Mouse (Mus musculus): ENCODE measurements around the gene Gm20518. TPM values are rescaled to one million over a fixed set of nuclear protein-coding genes. Genes with fewer than 3 reads are reported as not detected.
A peak's percentile ranks its signal among the peaks of the same experiment; 100 is the strongest.

Gene Gm20518
- total and polyA plus RNA-seq, 3 experiments, result 0.35 to 0.53 TPM; not detected in 1

- H3K9me3 ChIP-seq (replicated peaks; ENCODE audit: insufficient read depth, low read length), result no peaks in the 10 kb centered on the region
- H3K9ac ChIP-seq (ENCODE audit: control insufficient read depth, low read depth, low read length, poor library complexity, severe bottlenecking), result no peak overlapping the region
- H3K4me3 ChIP-seq (ENCODE audit: control insufficient read depth in 1 of 2, insufficient read depth in 1 of 2, low read depth in 2 of 2, low read length in 2 of 2), result no peak overlapping the region
- TF ChIP-seq NELFE (IDR thresholded peaks at IDR 0.05; ENCODE audit: low read depth, low read length) (no peak), NRF1 (IDR thresholded peaks at IDR 0.05; ENCODE audit: insufficient read depth, low read depth, low read length, poor library complexity, severe bottlenecking) (no peak), EP300 (IDR thresholded peaks at IDR 0.05; ENCODE audit: low read depth in 1 of 2, low read length in 2 of 2) (peak; percentile 81 to 90), BHLHE40 (IDR thresholded peaks at IDR 0.05; ENCODE audit: borderline replicate concordance, low read depth, low read length) (peak; percentile 64; the same call in 1 of the 2 replicates), USF2 (IDR thresholded peaks at IDR 0.05; ENCODE audit: borderline replicate concordance in 1 of 2, insufficient read depth in 1 of 2, low read depth in 1 of 2, low read length in 2 of 2) (no peak), USF1 (IDR thresholded peaks at IDR 0.05; ENCODE audit: low read depth, low read length) (no peak), SIN3A (IDR thresholded peaks at IDR 0.05; ENCODE audit: low read length) (no peak), CHD2 (IDR thresholded peaks at IDR 0.05; ENCODE audit: low read length) (no peak), CTCF (IDR thresholded peaks at IDR 0.05 in 2 of 3, conservative IDR thresholded peaks at IDR 0.05 in 1 of 3; ENCODE audit: control insufficient read depth in 1 of 3, insufficient read depth in 1 of 3, low read depth in 2 of 3, low read length in 3 of 3, poor library complexity in 1 of 3, severe bottlenecking in 1 of 3) (no peak), KAT2A (conservative IDR thresholded peaks at IDR 0.05; ENCODE audit: low read depth, low read length) (no peak), JUND (IDR thresholded peaks at IDR 0.05; ENCODE audit: low read depth, low read length) (no peak), ELF1 (IDR thresholded peaks at IDR 0.05; ENCODE audit: low read depth, low read length) (no peak), CHD1 (IDR thresholded peaks at IDR 0.05; ENCODE audit: low read depth, low read length) (no peak), ZNF384 (IDR thresholded peaks at IDR 0.05; ENCODE audit: low read depth, low read length) (no peak), MXI1 (IDR thresholded peaks at IDR 0.05; ENCODE audit: low read depth, low read length) (peak; percentile 64; the same call in 1 of the 2 replicates), TCF12 (IDR thresholded peaks at IDR 0.05; ENCODE audit: low read depth, low read length) (peak; percentile 95), TBP (IDR thresholded peaks at IDR 0.05; ENCODE audit: low read depth, low read length) (0 out of 2 replicates have a peak, but pooled peaks have one; percentile 31), MAFK (IDR thresholded peaks at IDR 0.05; ENCODE audit: borderline replicate concordance, low read depth, low read length) (peak; percentile 55; the same call in 1 of the 2 replicates), TAL1 (IDR thresholded peaks at IDR 0.05; ENCODE audit: low read length) (peak; percentile 78), SMC3 (IDR thresholded peaks at IDR 0.05; ENCODE audit: low read depth, low read length) (no peak; the same call in 1 of the 2 replicates), RCOR1 (IDR thresholded peaks at IDR 0.05; ENCODE audit: low read depth, low read length) (peak; percentile 100), GATA1 (IDR thresholded peaks at IDR 0.05; ENCODE audit: low read depth, low read length) (peak; percentile 92), ETS1 (IDR thresholded peaks at IDR 0.05; ENCODE audit: low read depth, low read length) (peak; percentile 52; the same call in 1 of the 2 replicates), POLR2A (IDR thresholded peaks at IDR 0.05; ENCODE audit: control insufficient read depth in 1 of 2, insufficient read depth in 1 of 2, low read depth in 1 of 2, low read length in 2 of 2, poor library complexity in 1 of 2) (no peak), E2F4 (IDR thresholded peaks at IDR 0.05; ENCODE audit: borderline replicate concordance, low read depth, low read length) (no peak), MEF2A (IDR thresholded peaks at IDR 0.05; ENCODE audit: extremely low read depth, insufficient replicate concordance, low read depth, low read length, poor library complexity, severe bottlenecking) (no peak), UBTF (IDR thresholded peaks at IDR 0.05; ENCODE audit: borderline replicate concordance, insufficient read depth, low read depth, low read length) (no peak), MAX (IDR thresholded peaks at IDR 0.05; ENCODE audit: low read length) (no peak)
- peaks cover 0 to 2% of the 10 kb centered on the region in 2 experiments; a peak in 1 of 4 replicates for H3K36me3 ChIP-seq (ENCODE audit: control insufficient read depth in 1 of 2, insufficient read depth in 2 of 2, low read length in 2 of 2)
- H3K79me2 ChIP-seq (ENCODE audit: control insufficient read depth, insufficient read depth, low read length, poor library complexity), result no peaks in the 10 kb centered on the region
- H3K27ac ChIP-seq (ENCODE audit: control insufficient read depth, low read depth, low read length), result no peak overlapping the region
- H3K27me3 ChIP-seq (ENCODE audit: control insufficient read depth in 1 of 2, insufficient read depth in 2 of 2, low read length in 2 of 2), result no peaks in the 10 kb centered on the region; a peak in 2 of 4 replicates
- peaks cover 0 to 12% of the 10 kb centered on the region in 2 experiments; a peak in 2 of 4 replicates for H3K4me1 ChIP-seq (ENCODE audit: control insufficient read depth in 1 of 2, insufficient read depth in 2 of 2, low read length in 2 of 2)
- peak; percentile 73 for DNase-seq (ENCODE audit: low read depth, low spot score)
These were observed 63.2 kb downstream of the Gm20518 start for GRCm38 (mm10) chr16:17828229-17828628.

Data from MEL (cell line).